Mouse (Mus musculus) mature B cell (primary cell): ENCODE measurements around the gene Mok.

ENCODE experiments used
- in situ Hi-C: fragments of 300-500 bp; cut with MboI; formaldehyde crosslinking; loops from 2 replicates; pipeline ENCODE4 v1.14.3; 2019

Gene Mok

GRCm38 (mm10) chr12:110770479-110771247 lies 70.1 kb downstream of the Mok start:
- in situ Hi-C loops = no loop called here

GRCm38 (mm10) chr12:110769660-110770297 lies 71.0 kb downstream of the Mok start:
- in situ Hi-C loops = no loop called here

- in situ Hi-C loops = no loop called here
Observed at GRCm38 (mm10) chr12:110768562-110768961, 72.2 kb downstream of the Mok start.

- in situ Hi-C loops = no loop called here
Observed at GRCm38 (mm10) chr12:110764531-110764930, 76.2 kb downstream of the Mok start.

- in situ Hi-C loops = no loop called here
Observed at GRCm38 (mm10) chr12:110762321-110762720, 78.4 kb downstream of the Mok start.

- in situ Hi-C loops = no loop called here
Observed at GRCm38 (mm10) chr12:110758932-110759331, 81.8 kb downstream of the Mok start.
